Mouse (Mus musculus) embryonic facial prominence, embryonic 14.5 days (tissue): ENCODE data around the gene Slc25a1. TPM values are rescaled to one million over a fixed set of nuclear protein-coding genes. Genes with fewer than 3 reads are reported as not detected.

Source experiments
- ATAC-seq: fragments of 200-750 bp; cut with Nextera tagmentation; 2 replicates; pipeline ENCODE4 v1.8.0; 2017; ENCODE audit warnings: low read depth, moderate number of reproducible peaks, moderate TSS enrichment
- DNase-seq: peaks from one replicate; pipeline ENCODE4 v3.0.0-alpha.2; 2015; ENCODE audit warnings: low spot score
- H3K27ac ChIP-seq: fragments of 300-500 bp; sonication (generic); replicated peaks from 2 replicates; pipeline ENCODE4 v1.5.1; 2014; ENCODE audit warnings: low read depth, mild to moderate bottlenecking, low read length, moderate library complexity
- H3K27me3 ChIP-seq: fragments of 300-500 bp; sonication (generic); replicated peaks from 2 replicates; pipeline ENCODE4 v1.6.1; 2014; ENCODE audit warnings: low read length; ENCODE audit not compliant: control insufficient read depth, insufficient read depth
- H3K36me3 ChIP-seq: fragments of 300-500 bp; sonication (generic); 2 replicates; pipeline ENCODE4 v1.6.1; 2014; ENCODE audit warnings: low read length, mixed read lengths; ENCODE audit not compliant: control insufficient read depth, insufficient read depth
- H3K4me1 ChIP-seq: fragments of 300-500 bp; sonication (generic); 2 replicates; pipeline ENCODE4 v1.6.1; 2014; ENCODE audit warnings: antibody characterized with exemption, low read length; ENCODE audit not compliant: control insufficient read depth, insufficient read depth
- H3K4me2 ChIP-seq: fragments of 300-500 bp; sonication (generic); 2 replicates; pipeline ENCODE4 v1.6.1; 2014; ENCODE audit warnings: low read depth, mild to moderate bottlenecking, low read length, moderate library complexity, mixed read lengths
- H3K4me3 ChIP-seq: fragments of 300-500 bp; sonication (generic); 2 replicates; pipeline ENCODE4 v1.5.1; 2014; ENCODE audit warnings: low read depth, mild to moderate bottlenecking, low read length
- H3K9ac ChIP-seq: fragments of 300-500 bp; sonication (generic); 2 replicates; pipeline ENCODE4 v1.6.1; 2014; ENCODE audit warnings: low read depth, mild to moderate bottlenecking, low read length, moderate library complexity, mixed read lengths
- H3K9me3 ChIP-seq: fragments of 300-500 bp; sonication (generic); 2 replicates; pipeline ENCODE4 v1.6.1; 2016; ENCODE audit warnings: low read length; ENCODE audit not compliant: control insufficient read depth
- WGBS: fragments of 180-500 bp; shearing (Covaris S2); extraction: QIAGEN DNeasy Blood & Tissue Kit; methylation state at CpG from one replicate; pipeline ENCODE4 v1.1.7; 2014; 5-methylcytosine and 5-hydroxymethylcytosine counted together
- polyA plus RNA-seq: library from polyadenylated mRNA; unstranded; fragments of >200 nt; fragmentation: Nextera tagmentation; extraction: Ambion mirVana; gene quantifications from 2 replicates; pipeline ENCODE4 v1.2.1, GENCODE M21; 2014

Gene Slc25a1
- polyA plus RNA-seq, 1 experiment from 2014 or later: 56.6 TPM

DNA sequence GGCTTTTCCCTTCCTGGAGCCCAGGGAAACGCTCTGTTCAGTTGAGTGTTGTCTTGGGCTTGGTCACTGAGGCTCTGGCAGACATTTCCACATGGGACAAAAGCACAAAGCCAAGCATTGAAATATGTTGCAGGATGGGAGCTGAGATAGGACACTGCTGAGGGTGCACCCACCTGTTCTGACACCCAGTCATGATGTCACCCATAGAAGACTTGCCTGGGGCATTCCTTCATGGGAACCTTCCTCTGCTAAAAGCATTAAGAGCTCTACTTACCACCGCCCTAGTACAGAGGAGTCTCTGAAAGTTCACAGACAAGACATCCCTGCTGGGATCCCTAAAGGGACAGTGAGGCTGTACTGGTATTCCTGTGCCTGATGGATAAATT is 37.7 kb downstream of the Slc25a1 start:
- no peaks in the 10 kb centered on the region for H3K27me3 ChIP-seq
- DNase-seq (peak; percentile 23), ATAC-seq (no peak)
- peak overlapping the region; percentile 98 for H3K9ac ChIP-seq
- H3K36me3 ChIP-seq: no peaks in the 10 kb centered on the region
- peak overlapping the region; percentile 65 for H3K4me2 ChIP-seq
- peak overlapping the region; percentile 76 for H3K4me3 ChIP-seq
- WGBS: 58% methylated on average over 2 of the region's 2 CpGs
- H3K27ac ChIP-seq: no peak overlapping the region
- H3K9me3 ChIP-seq: no peaks in the 10 kb centered on the region
- H3K4me1 ChIP-seq: peaks cover 20% of the 10 kb centered on the region

- peak overlapping the region; percentile 76 for H3K4me3 ChIP-seq
- WGBS: 90% methylated on average over 6 of the region's 6 CpGs
- no peaks in the 10 kb centered on the region for H3K36me3 ChIP-seq
- peaks cover 20% of the 10 kb centered on the region for H3K4me1 ChIP-seq
- peak overlapping the region; percentile 98; the same call in 1 of the 2 replicates for H3K9ac ChIP-seq
- H3K27me3 ChIP-seq: no peaks in the 10 kb centered on the region
- peak overlapping the region; percentile 65 for H3K4me2 ChIP-seq
- DNase-seq: no peak
- H3K27ac ChIP-seq: no peak overlapping the region
- no peak for ATAC-seq
- no peaks in the 10 kb centered on the region for H3K9me3 ChIP-seq
These were observed 38.2 kb downstream of the Slc25a1 start for GRCm38 (mm10) chr16:17889689-17890341.

DNA sequence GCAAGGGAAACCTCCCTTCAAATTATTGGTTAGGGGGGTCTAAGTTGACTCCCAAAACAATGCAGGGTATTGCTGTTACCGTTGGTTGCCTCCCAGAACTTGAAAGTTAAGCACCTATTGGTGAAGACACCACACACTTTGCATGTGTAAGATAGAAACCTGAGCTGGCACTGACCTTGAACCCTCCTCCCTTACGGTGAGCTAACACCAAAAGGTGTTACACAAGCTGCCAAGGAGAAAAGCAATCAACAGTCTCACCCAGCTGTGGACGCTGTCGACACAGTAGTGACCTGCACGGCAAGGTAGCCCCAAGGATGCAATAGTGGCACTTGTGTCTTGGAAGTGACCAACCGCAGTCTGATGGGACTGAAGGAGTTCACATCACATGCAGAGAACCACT is 43.9 kb downstream of the Slc25a1 start:
- WGBS: 78% methylated on average over 6 of the region's 6 CpGs
- H3K4me3 ChIP-seq: no peak overlapping the region
- DNase-seq (no peak), ATAC-seq (no peak)
- H3K9me3 ChIP-seq: no peaks in the 10 kb centered on the region
- H3K9ac ChIP-seq: no peak overlapping the region
- H3K4me2 ChIP-seq: no peak overlapping the region
- H3K27me3 ChIP-seq: no peaks in the 10 kb centered on the region
- no peaks in the 10 kb centered on the region for H3K36me3 ChIP-seq
- no peak overlapping the region for H3K27ac ChIP-seq
- no peaks in the 10 kb centered on the region for H3K4me1 ChIP-seq

DNA sequence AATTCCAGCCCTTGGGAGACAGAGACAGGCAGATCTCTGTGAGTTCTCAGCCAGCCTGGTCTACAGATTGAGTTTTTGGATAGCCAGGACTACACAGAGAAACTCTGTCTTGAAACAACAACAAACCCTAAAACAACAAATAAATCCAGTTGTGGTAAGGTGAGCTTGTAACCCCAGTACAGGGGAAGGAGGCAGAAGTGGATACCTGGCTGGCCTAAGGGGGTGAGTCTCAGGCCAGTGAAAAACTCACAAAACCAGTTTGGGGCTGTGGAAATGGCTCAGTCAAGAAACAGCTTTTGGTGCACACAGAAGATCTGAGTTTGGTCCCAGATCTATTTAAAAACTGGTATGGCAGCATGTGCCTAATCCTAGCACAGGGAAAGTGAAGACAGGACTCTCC is 45.8 kb downstream of the Slc25a1 start:
- Histone ChIP-seq H3K4me1 (no peaks in the 10 kb centered on the region), H3K4me2 (no peak overlapping the region), H3K9ac (no peak overlapping the region), H3K9me3 (no peaks in the 10 kb centered on the region), H3K4me3 (no peak overlapping the region), H3K36me3 (peaks cover 10% of the 10 kb centered on the region; the same call in 1 of the 2 replicates), H3K27ac (no peak overlapping the region), H3K27me3 (no peaks in the 10 kb centered on the region)
- DNase-seq (peak; percentile 29), ATAC-seq (peak; percentile 60; the same call in 1 of the 2 replicates)

DNA sequence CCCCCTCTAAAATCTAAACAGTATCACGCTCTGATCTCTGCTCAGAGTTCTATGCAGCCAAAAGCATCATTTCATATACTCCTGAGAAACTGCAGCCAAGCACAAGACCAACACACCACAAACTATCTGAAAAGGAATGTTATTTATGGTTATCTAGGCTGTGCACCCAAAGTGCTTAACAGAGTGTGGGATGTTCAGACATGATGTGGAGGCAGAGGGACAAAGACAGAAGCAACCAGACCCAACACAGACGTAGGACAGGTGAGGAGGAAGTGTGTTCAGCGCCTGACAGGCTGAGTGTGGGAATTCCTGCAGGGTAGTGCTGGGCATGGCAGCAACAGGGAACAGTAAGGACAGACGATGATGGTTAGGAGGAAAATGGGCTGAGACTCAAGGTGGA is 48.4 kb downstream of the Slc25a1 start:
- H3K9ac ChIP-seq: no peak overlapping the region
- H3K36me3 ChIP-seq: peaks cover 12% of the 10 kb centered on the region; the same call in 1 of the 2 replicates
- no peaks in the 10 kb centered on the region for H3K4me1 ChIP-seq
- H3K27ac ChIP-seq: no peak overlapping the region
- no peaks in the 10 kb centered on the region for H3K9me3 ChIP-seq
- H3K4me3 ChIP-seq: no peak overlapping the region
- ATAC-seq (no peak), DNase-seq (no peak)
- 86% methylated on average over 4 of the region's 4 CpGs for WGBS
- no peaks in the 10 kb centered on the region for H3K27me3 ChIP-seq
- no peak overlapping the region for H3K4me2 ChIP-seq

- WGBS: 97% methylated on average over 1 of the region's 1 CpGs
- no peak for DNase-seq
- H3K4me1 ChIP-seq: no peaks in the 10 kb centered on the region
- H3K9ac ChIP-seq: no peak overlapping the region
- H3K27ac ChIP-seq: no peak overlapping the region
- no peak overlapping the region for H3K4me3 ChIP-seq
- H3K4me2 ChIP-seq: no peak overlapping the region
- no peaks in the 10 kb centered on the region for H3K27me3 ChIP-seq
- no peak for ATAC-seq
- H3K36me3 ChIP-seq: peaks cover 30% of the 10 kb centered on the region
- no peaks in the 10 kb centered on the region for H3K9me3 ChIP-seq
These were observed 51.9 kb downstream of the Slc25a1 start for GRCm38 (mm10) chr16:17876096-17876495.

Other genes starting within 250 kb of the Slc25a1 start
- gene Med15, start 195.3 kb downstream of the Slc25a1 start, polyA plus RNA-seq: 35.2 and 36.1 TPM in 2 replicates
- 77.1 and 90.9 TPM in 2 replicates for gene Klhl22, start 168.6 kb downstream of the Slc25a1 start, polyA plus RNA-seq
- gene Scarf2, start 130.9 kb downstream of the Slc25a1 start, polyA plus RNA-seq: 34.5 and 35.8 TPM in 2 replicates
- 0.26 and 0.46 TPM in 2 replicates for gene B830017H08Rik, start 95.1 kb downstream of the Slc25a1 start, polyA plus RNA-seq
- 2.4 and 3.0 TPM in 2 replicates for gene Car15, start 89.9 kb downstream of the Slc25a1 start, polyA plus RNA-seq
- 0.12 and 0.19 TPM in 2 replicates for gene Gm20518, start 36.5 kb downstream of the Slc25a1 start, polyA plus RNA-seq
- not detected in 2 replicates for gene Tssk1, start 34.0 kb downstream of the Slc25a1 start, polyA plus RNA-seq
- 81.9 and 86.8 TPM in 2 replicates for gene Dgcr2, start 29.7 kb downstream of the Slc25a1 start, polyA plus RNA-seq
- 0.13 TPM in 1 of 2 replicates, not detected in the other for gene Tssk2, start 29.6 kb downstream of the Slc25a1 start, polyA plus RNA-seq
- gene Ess2, start 16.9 kb downstream of the Slc25a1 start, polyA plus RNA-seq: 26.2 and 28.7 TPM in 2 replicates
- gene Gsc2, start 13.2 kb downstream of the Slc25a1 start, polyA plus RNA-seq: not detected in 2 replicates
- gene Vpreb2, start 52.2 kb upstream of the Slc25a1 start, polyA plus RNA-seq: 0.31 TPM in 1 of 2 replicates, not detected in the other
- 89.9 and 96.8 TPM in 2 replicates for gene Dgcr6, start 124.6 kb upstream of the Slc25a1 start, polyA plus RNA-seq
- 7.2 and 7.7 TPM in 2 replicates for gene Prodh, start 162.0 kb upstream of the Slc25a1 start, polyA plus RNA-seq
- gene Rtn4r, start 199.4 kb upstream of the Slc25a1 start, polyA plus RNA-seq: 4.3 and 5.1 TPM in 2 replicates